Comparison of ENCODE assay signal across 8 mouse cellular contexts in the genomic region with DNA sequence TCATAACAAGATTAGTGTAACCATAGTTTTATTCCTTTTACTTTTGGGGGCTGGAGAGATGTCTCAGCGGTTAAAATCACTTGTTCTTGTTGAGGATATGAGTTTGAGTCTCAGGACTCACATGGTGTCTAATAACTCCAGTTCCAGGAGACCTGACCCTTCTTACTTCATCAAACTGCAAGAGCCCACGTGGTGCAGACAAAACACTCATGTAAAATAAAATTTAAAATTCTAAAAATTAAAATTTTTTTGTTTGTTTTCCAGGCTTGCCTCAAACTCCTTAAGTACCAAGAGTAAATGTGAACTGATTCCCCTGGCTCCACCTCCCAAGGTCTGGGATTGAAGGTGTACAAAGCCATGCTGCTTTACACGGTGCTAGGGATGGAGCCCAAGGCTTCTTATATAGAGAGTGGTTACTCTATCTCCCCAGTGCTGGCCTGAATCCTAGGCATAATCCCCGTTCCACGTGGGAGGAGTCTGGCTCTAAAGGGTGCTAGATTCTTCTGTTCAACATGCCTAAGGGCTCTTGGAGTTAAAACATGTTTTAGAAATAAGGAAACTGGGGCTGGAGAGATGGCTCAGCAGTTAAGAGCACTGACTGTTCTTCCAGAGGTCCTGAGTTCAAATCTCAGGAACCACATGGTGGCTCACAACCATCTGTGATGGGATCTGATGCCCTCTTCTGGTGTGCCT. TPM values are rescaled to one million over a fixed set of nuclear protein-coding genes. Genes with fewer than 3 reads are reported as not detected.
DNase-seq lines count a peak whose midpoint lies in the region; ATAC-seq and TF ChIP-seq lines count a peak whose summit lies in the region.

No protein-coding gene starts in this region.

- H3K4me2 ChIP-seq in kidney, postnatal 0 days (ENCODE audit: low read length), result peak overlapping the region; percentile 96
- peak overlapping the region; percentile 92 for H3K4me2 ChIP-seq in embryonic facial prominence, embryonic 12.5 days (replicated peaks)
- H3K4me2 ChIP-seq in hindbrain, embryonic 16.5 days (ENCODE audit: low read length), result peak overlapping the region; percentile 84
- H3K4me2 ChIP-seq in midbrain, embryonic 16.5 days (ENCODE audit: low read length), result peak overlapping the region; percentile 77

- peak overlapping the region; percentile 54; the same call in 1 of the 2 replicates for H3K4me3 ChIP-seq in kidney, postnatal 0 days (replicated peaks; ENCODE audit: low read depth, low read length)
- peak overlapping the region; percentile 53 for H3K4me3 ChIP-seq in embryonic facial prominence, embryonic 12.5 days
- peak overlapping the region; percentile 76 for H3K4me3 ChIP-seq in hindbrain, embryonic 16.5 days (ENCODE audit: low read length)
- H3K4me3 ChIP-seq in midbrain, embryonic 16.5 days (ENCODE audit: low read depth, low read length), result no peak overlapping the region; the same call in 1 of the 2 replicates

- no peak for DNase-seq in kidney, postnatal 0 days (ENCODE audit: low spot score)
- no peak for DNase-seq in kidney, adult 18-20 months
- DNase-seq in embryo, embryonic 10 days (ENCODE audit: low spot score), result no peak
- DNase-seq in urinary bladder, postnatal 10 days (ENCODE audit: low spot score), result no peak
- DNase-seq in embryo, embryonic 9.5 days (ENCODE audit: extremely low spot score), result no peak

- TF ChIP-seq CTCF in kidney, postnatal 0 days (IDR thresholded peaks at IDR 0.05; ENCODE audit: low read depth), result no peak

- no peak overlapping the region for H3K27ac ChIP-seq in kidney, postnatal 0 days
- no peak overlapping the region for H3K27ac ChIP-seq in embryonic facial prominence, embryonic 12.5 days
- no peak overlapping the region for H3K27ac ChIP-seq in hindbrain, embryonic 16.5 days (ENCODE audit: low read depth, low read length)
- H3K27ac ChIP-seq in midbrain, embryonic 16.5 days (ENCODE audit: low read length), result no peak overlapping the region

- H3K4me1 ChIP-seq in kidney, postnatal 0 days (replicated peaks; ENCODE audit: insufficient read depth, low read length), result 0 out of 2 replicates have a peak, but pooled peaks cover 5% of the 10 kb centered on the region
- 0 out of 2 replicates have a peak, but pooled peaks cover under 1% of the 10 kb centered on the region for H3K4me1 ChIP-seq in embryonic facial prominence, embryonic 12.5 days
- H3K4me1 ChIP-seq in hindbrain, embryonic 16.5 days (ENCODE audit: control insufficient read depth, insufficient read depth, low read depth, low read length), result peaks cover 9% of the 10 kb centered on the region
- H3K4me1 ChIP-seq in midbrain, embryonic 16.5 days (ENCODE audit: control insufficient read depth, insufficient read depth, low read length), result no peaks in the 10 kb centered on the region; the same call in 1 of the 2 replicates

- no peaks in the 10 kb centered on the region for H3K27me3 ChIP-seq in kidney, postnatal 0 days (ENCODE audit: insufficient read depth, low read length)
- peaks cover 24% of the 10 kb centered on the region for H3K27me3 ChIP-seq in embryonic facial prominence, embryonic 12.5 days
- H3K27me3 ChIP-seq in hindbrain, embryonic 16.5 days (replicated peaks; ENCODE audit: control insufficient read depth, insufficient read depth, low read length), result no peaks in the 10 kb centered on the region
- H3K27me3 ChIP-seq in midbrain, embryonic 16.5 days (ENCODE audit: control insufficient read depth, insufficient read depth, low read depth, low read length), result peaks cover 3% of the 10 kb centered on the region; the same call in 1 of the 2 replicates

- WGBS in kidney, postnatal 0 days, result 24% methylated on average over 5 of the region's 5 CpGs
- 24% methylated on average over 5 of the region's 5 CpGs for WGBS in embryonic facial prominence, embryonic 12.5 days
- WGBS in hindbrain, embryonic 16.5 days, result 25% methylated on average over 5 of the region's 5 CpGs
- WGBS in midbrain, embryonic 16.5 days, result 21% methylated on average over 5 of the region's 5 CpGs

- H3K36me3 ChIP-seq in kidney, postnatal 0 days (ENCODE audit: insufficient read depth, low read length), result no peaks in the 10 kb centered on the region
- peaks cover 5% of the 10 kb centered on the region; the same call in 1 of the 2 replicates for H3K36me3 ChIP-seq in embryonic facial prominence, embryonic 12.5 days
- peaks cover 8% of the 10 kb centered on the region for H3K36me3 ChIP-seq in hindbrain, embryonic 16.5 days (ENCODE audit: control insufficient read depth, insufficient read depth, low read length)
- H3K36me3 ChIP-seq in midbrain, embryonic 16.5 days (ENCODE audit: control insufficient read depth, insufficient read depth, low read length), result 0 out of 2 replicates have a peak, but pooled peaks cover 3% of the 10 kb centered on the region

- ATAC-seq in kidney, postnatal 0 days (replicated peaks; ENCODE audit: low FRiP score, low read depth), result no peak
- no peak for ATAC-seq in embryonic facial prominence, embryonic 12.5 days (ENCODE audit: insufficient number of reproducible peaks, insufficient read depth, low FRiP score, low TSS enrichment)
- ATAC-seq in hindbrain, embryonic 16.5 days, result no peak
- ATAC-seq in midbrain, embryonic 16.5 days, result no peak

- no peak overlapping the region for H3K9ac ChIP-seq in kidney, postnatal 0 days (ENCODE audit: low read depth, low read length)
- no peak overlapping the region for H3K9ac ChIP-seq in embryonic facial prominence, embryonic 12.5 days
- no peak overlapping the region for H3K9ac ChIP-seq in hindbrain, embryonic 16.5 days (ENCODE audit: low read depth, low read length)
- no peak overlapping the region; the same call in 1 of the 2 replicates for H3K9ac ChIP-seq in midbrain, embryonic 16.5 days (ENCODE audit: low read depth, low read length)

- H3K9me3 ChIP-seq in kidney, postnatal 0 days (replicated peaks; ENCODE audit: low read length), result no peaks in the 10 kb centered on the region
- H3K9me3 ChIP-seq in embryonic facial prominence, embryonic 12.5 days, result no peaks in the 10 kb centered on the region
- no peaks in the 10 kb centered on the region for H3K9me3 ChIP-seq in hindbrain, embryonic 16.5 days (ENCODE audit: control insufficient read depth, low read length)
- H3K9me3 ChIP-seq in midbrain, embryonic 16.5 days (replicated peaks; ENCODE audit: control insufficient read depth, low read length, poor library complexity, severe bottlenecking), result no peaks in the 10 kb centered on the region

RNA-seq across cellular contexts. Expression of gene Rab3d, which starts 0.8 kb away (rescaled TPM):
- 12.0 and 13.3 TPM in 2 replicates for polyA plus RNA-seq in kidney, postnatal 0 days (2015; fragmentation: Nextera tagmentation; extraction: Ambion mirVana)
- 10.2 and 11.1 TPM in 2 replicates for polyA plus RNA-seq in embryonic facial prominence, embryonic 12.5 days (2016; fragmentation: Nextera tagmentation; extraction: Ambion mirVana)
- polyA plus RNA-seq in hindbrain, embryonic 16.5 days (2015; fragmentation: Nextera tagmentation; extraction: Ambion mirVana), result 23.6 and 24.3 TPM in 2 replicates
- 16.1 and 19.9 TPM in 2 replicates for polyA plus RNA-seq in midbrain, embryonic 16.5 days (2015; fragmentation: Nextera tagmentation; extraction: Ambion mirVana)

RNA-seq across cellular contexts. Expression of gene Ccdc159, which starts 8.4 kb away (rescaled TPM):
- 1.8 and 2.0 TPM in 2 replicates for polyA plus RNA-seq in kidney, postnatal 0 days (2015; fragmentation: Nextera tagmentation; extraction: Ambion mirVana)
- 5.3 and 5.6 TPM in 2 replicates for polyA plus RNA-seq in embryonic facial prominence, embryonic 12.5 days (2016; fragmentation: Nextera tagmentation; extraction: Ambion mirVana)
- polyA plus RNA-seq in hindbrain, embryonic 16.5 days (2015; fragmentation: Nextera tagmentation; extraction: Ambion mirVana), result 9.7 and 9.8 TPM in 2 replicates
- 11.6 and 12.7 TPM in 2 replicates for polyA plus RNA-seq in midbrain, embryonic 16.5 days (2015; fragmentation: Nextera tagmentation; extraction: Ambion mirVana)

RNA-seq across cellular contexts. Expression of gene Tmem205, which starts 8.5 kb away (rescaled TPM):
- 82.9 and 83.7 TPM in 2 replicates for polyA plus RNA-seq in kidney, postnatal 0 days (2015; fragmentation: Nextera tagmentation; extraction: Ambion mirVana)
- polyA plus RNA-seq in embryonic facial prominence, embryonic 12.5 days (2016; fragmentation: Nextera tagmentation; extraction: Ambion mirVana), result 40.5 and 42.4 TPM in 2 replicates
- polyA plus RNA-seq in hindbrain, embryonic 16.5 days (2015; fragmentation: Nextera tagmentation; extraction: Ambion mirVana), result 56.5 and 61.0 TPM in 2 replicates
- polyA plus RNA-seq in midbrain, embryonic 16.5 days (2015; fragmentation: Nextera tagmentation; extraction: Ambion mirVana), result 45.5 and 47.2 TPM in 2 replicates

RNA-seq across cellular contexts. Expression of gene Plppr2, which starts 18.0 kb away (rescaled TPM):
- 4.3 and 4.8 TPM in 2 replicates for polyA plus RNA-seq in kidney, postnatal 0 days (2015; fragmentation: Nextera tagmentation; extraction: Ambion mirVana)
- polyA plus RNA-seq in embryonic facial prominence, embryonic 12.5 days (2016; fragmentation: Nextera tagmentation; extraction: Ambion mirVana), result 15.9 and 16.2 TPM in 2 replicates
- polyA plus RNA-seq in hindbrain, embryonic 16.5 days (2015; fragmentation: Nextera tagmentation; extraction: Ambion mirVana), result 106 and 115 TPM in 2 replicates
- 112 and 115 TPM in 2 replicates for polyA plus RNA-seq in midbrain, embryonic 16.5 days (2015; fragmentation: Nextera tagmentation; extraction: Ambion mirVana)

RNA-seq across cellular contexts. Expression of gene Swsap1, which starts 36.7 kb away (rescaled TPM):
- polyA plus RNA-seq in kidney, postnatal 0 days (2015; fragmentation: Nextera tagmentation; extraction: Ambion mirVana), result 7.5 and 8.1 TPM in 2 replicates
- polyA plus RNA-seq in embryonic facial prominence, embryonic 12.5 days (2016; fragmentation: Nextera tagmentation; extraction: Ambion mirVana), result 5.6 and 7.0 TPM in 2 replicates
- 8.1 and 8.7 TPM in 2 replicates for polyA plus RNA-seq in hindbrain, embryonic 16.5 days (2015; fragmentation: Nextera tagmentation; extraction: Ambion mirVana)
- polyA plus RNA-seq in midbrain, embryonic 16.5 days (2015; fragmentation: Nextera tagmentation; extraction: Ambion mirVana), result 9.5 and 10.5 TPM in 2 replicates
